22 mouse cellular contexts compared by ENCODE assay signal in the genomic region with DNA sequence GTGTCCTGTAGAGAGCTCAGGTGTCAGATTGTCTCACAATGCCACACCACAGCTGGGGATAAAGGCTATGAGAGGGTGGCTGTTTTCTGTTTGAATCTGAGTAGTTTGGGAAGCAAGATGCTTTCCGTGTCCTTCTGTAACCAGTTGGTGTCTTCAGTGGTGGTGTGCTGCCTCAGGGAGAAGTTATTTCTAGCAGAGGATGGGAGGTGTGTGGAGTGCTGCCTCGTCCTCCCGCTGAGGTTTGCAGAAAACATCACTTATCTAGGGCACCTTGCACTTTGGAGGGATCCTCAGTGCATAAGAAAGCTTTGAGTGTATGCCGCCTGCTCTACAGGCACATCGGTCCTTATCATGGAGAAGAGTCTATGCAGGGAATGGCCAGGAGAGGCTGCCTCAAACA.
DNase-seq lines count a peak whose midpoint lies in the region; ATAC-seq lines count a peak whose summit lies in the region.
"Had no signal": no experiment of that assay in that cellular context is flagged by ENCODE, and none has a peak within 500 bp of the region (broad histone marks: within the 10 kb centered on the region; RNA-seq: fewer than 3 reads in every experiment).

No protein-coding gene starts in this region.

- intact Hi-C loops in left cerebral cortex, postnatal 36 days (cut with DNase I): loop anchor here (10.0 kb wide), 1 partner anchor 127 kb away; a partner anchor contains a TSS
- intact Hi-C loops in left cerebral cortex, postnatal 4 days (cut with DNase I): loop anchor here (10.0 kb wide), 1 partner anchor 127 kb away; a partner anchor contains a TSS

- no peak for DNase-seq in frontal cortex, postnatal 10 days (ENCODE audit: low spot score in 2 of 2)
- DNase-seq in left cerebral cortex, postnatal 36 days (ENCODE audit: low spot score in 2 of 2): peak; percentile 27 to 50
- no peak for DNase-seq in left cerebral cortex, postnatal 4 days
- peak; percentile 25 to 32 for DNase-seq in right cerebral cortex, adult 2 months (ENCODE audit: low spot score in 2 of 2)
- no peak for DNase-seq in right cerebral cortex, postnatal 4 days
- no peak for DNase-seq in cerebellum, adult 11 months
- DNase-seq: adrenal gland, adult 8-10 months; cerebellum, adult 9-11 months; forebrain, postnatal 0 days; gastrocnemius, adult 2 months; gastrocnemius, postnatal 36 days; heart, adult 2 months; kidney, adult 9 months; kidney, postnatal 10 days; liver, embryonic 13.5 days; lung, adult 18-20 months; lung, postnatal 14 days; retina, postnatal 1 day; thymus, adult 18-20 months; thymus, postnatal 25 days had no signal

- peak; percentile 94 for ATAC-seq in frontal cortex, adult (ENCODE audit: low TSS enrichment)
- ATAC-seq: forebrain, postnatal 0 days; intestine, postnatal 0 days had no signal

Comparison
In these comparisons a context has a peak if more than half of its experiments do, and no peak if none do; other contexts are left out.
1. DNase-seq: peak in left cerebral cortex, postnatal 36 days (2 of 2) and right cerebral cortex, adult 2 months (2 of 2); none in frontal cortex, postnatal 10 days (0 of 2), left cerebral cortex, postnatal 4 days (single experiment), right cerebral cortex, postnatal 4 days (single experiment) and cerebellum, adult 11 months (single experiment).